Mouse (Mus musculus) monocyte, adult 5-6 weeks (primary cell): ENCODE measurements around the gene Vps16. TPM values are rescaled to one million over a fixed set of nuclear protein-coding genes. Genes with fewer than 3 reads are reported as not detected.

Experiments
- ATAC-seq: fragments of 153-309, 156-312 bp; replicated peaks from 2 replicates; pipeline ENCODE4 v1.8.0; 2017; ENCODE audit warnings: mild to moderate bottlenecking; ENCODE audit not compliant: low TSS enrichment, insufficient number of reproducible peaks, severe bottlenecking, poor library complexity, low FRiP score
- total RNA-seq: library from RNA; stranded (forward); fragments of 200-1000, 200-491, 200-594 nt; gene quantifications from 3 replicates; pipeline ENCODE4 v1.2.3, GENCODE M21; 2017

Vps16 gene
- total RNA-seq, 1 experiment from 2014 or later, result 199 TPM

DNA sequence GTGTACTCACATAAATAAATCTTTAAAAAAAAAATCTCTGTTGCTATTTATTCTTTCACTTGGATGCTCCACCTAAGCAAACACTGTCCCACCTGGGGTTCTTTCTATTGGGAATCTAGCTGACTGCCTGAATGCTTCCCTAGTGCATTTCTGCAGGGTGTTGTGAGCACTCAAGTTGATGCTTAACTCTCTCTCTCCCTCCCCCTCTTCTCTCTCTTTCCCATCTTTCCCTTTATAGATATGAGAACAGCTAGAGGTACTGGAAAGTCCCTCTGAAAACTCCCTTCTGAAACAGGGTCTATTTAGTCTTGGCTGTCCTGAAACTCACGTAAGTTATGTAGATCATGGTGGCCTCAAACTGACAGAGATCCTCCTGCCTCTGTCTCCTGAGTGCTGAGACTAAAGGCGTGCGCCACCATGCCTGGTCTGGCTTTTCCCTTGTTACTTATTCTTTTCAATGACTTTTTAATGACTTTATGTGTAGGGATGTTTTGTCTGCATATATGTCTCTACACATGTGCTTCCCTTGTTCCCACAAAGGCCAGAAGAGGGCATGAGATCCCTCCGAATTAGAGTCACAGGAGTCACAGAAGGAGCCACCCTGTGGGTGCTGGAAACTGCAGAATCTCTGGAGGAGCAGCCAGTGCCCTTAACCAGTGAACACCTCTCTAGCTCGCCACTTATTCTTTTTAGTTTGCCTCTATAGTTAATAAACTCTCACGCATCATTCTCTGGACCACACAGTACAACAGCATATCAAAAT lies 9.9 kb upstream of the Vps16 start:
- ATAC-seq, result no peak

DNA sequence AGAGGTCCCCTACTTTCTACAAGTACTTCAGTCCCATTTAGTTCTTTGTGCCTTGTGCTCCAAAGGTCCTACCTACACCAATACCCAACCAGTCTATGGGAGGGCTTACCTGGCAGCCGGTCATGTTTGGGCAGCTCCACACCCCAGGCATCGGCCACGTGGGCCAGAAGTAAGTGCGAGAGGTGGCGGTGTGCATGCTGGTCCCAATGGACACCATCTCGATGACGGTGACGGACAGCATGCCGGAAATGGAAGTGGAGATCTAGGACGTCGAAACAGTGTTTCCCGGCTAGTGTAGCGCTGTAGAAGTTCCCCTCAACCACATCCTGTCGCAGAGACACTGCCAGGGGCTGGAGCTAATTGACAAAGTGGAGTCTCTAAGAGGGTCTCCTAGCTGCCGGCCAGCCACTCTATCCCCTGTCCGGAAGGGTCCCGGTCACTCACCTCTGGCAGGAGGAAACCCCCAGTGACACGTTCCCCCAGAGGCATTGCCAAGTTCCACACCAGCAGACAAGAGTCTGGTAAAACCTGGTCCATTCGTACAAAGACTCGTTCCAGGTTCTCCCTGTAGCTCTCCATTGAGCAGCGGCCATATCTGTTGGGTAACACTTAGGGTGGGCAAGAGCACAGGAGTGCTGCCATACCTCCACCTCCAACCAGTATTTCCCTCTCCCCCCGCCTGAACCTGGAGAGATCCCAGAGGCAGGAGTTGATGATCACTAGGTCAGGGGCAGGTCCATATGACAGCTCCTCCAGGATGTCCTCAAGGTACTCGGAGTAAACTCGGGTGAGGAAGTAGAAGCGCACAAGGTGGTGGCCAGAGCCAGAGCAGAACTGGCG lies 2.1 kb upstream of the Vps16 start:
- ATAC-seq, result no peak

DNA sequence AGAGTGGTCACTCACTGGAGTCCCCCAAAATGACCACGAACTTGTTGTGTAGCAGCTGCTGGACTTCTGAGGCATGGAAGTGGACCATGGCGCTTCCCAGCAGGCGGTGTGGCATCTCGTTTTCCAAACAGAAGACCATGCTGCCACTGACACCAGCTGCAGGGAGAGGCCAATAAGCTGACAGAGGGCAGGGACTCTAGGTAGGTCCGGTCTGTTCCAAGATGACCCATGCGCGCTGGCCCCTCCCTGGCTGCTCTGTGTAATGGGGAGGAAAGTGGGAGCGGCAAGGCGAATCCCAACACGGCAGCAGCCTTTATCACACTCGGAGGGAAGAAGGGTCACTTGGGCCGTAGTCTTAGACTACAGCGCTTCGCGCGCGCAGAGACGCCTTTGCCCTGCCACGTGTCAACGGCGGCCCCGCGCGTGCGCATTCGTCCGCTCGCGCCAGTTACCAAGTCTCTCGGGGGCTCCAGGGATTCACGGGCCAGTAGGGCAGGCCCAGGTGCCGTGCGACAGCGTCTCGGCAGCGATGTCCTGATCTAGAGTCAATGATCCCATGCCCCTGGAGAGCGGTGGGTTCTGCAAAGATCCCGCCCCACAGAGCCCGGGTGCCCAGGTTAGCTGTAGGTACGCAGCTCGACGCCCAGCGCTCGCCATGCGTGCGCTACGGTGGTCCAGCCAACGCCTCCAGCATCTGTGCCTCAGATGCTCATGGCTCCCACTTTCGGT lies 578 bp upstream of the Vps16 start:
- ATAC-seq, result peak; percentile 3; the same call in 1 of the 2 replicates

DNA sequence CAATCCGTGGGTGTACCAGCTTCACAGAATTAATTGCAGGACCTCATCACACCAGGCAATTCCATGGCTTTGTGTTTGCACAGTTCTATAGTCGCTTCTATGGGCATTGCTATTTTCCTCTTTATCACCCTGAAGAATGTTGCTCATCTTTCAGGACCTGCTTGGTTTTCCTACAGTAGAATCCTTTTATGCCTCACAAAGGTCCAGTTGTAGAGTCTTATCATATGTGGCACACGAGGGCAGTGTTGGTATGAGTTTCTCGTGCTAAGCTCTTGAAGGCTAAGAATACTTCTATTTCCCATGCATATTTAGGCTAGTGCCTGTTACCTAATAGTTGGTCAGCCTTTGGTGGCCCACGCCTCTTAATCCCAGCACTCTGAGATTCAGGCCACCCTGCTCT lies 973 bp downstream of the Vps16 start:
- ATAC-seq, result no peak

DNA sequence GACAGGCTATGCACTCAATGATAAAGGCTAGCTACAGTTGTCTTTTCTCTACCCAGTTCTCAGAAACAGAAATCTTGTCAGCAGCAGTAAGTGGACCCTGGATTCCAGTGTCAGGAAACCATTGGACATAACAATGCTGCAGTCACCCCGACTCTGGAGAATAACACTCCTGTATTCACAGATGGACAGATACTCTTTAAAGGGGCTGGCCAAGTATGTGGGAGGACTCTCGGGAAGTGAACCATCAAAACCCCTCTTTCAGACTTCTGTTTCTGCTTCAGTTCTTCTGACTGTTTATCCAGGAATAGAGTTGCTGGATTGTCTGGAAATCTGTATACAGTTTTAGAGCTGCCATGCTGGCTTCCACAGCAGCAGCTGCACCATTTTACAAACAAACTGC lies 5.7 kb downstream of the Vps16 start:
- ATAC-seq, result no peak

DNA sequence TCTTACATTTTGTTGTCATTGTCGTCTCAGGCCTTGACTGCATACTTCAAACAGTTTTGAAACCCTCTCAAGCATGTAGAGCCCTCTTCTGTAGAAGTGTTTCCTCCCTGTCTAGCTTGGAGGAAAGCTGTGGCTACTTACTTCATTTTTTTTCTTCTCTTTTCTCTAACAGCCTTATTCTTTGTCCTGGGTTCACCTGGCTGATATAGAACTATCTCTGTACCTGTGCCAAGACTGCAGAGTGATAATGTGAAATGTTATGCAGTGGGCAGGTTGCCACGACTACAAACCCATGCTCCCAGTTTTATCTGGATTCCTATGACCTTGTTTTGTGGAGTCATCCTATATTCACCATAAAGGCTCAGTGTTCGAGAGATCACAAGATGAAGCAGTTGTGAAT lies 6.3 kb downstream of the Vps16 start:
- no peak for ATAC-seq

DNA sequence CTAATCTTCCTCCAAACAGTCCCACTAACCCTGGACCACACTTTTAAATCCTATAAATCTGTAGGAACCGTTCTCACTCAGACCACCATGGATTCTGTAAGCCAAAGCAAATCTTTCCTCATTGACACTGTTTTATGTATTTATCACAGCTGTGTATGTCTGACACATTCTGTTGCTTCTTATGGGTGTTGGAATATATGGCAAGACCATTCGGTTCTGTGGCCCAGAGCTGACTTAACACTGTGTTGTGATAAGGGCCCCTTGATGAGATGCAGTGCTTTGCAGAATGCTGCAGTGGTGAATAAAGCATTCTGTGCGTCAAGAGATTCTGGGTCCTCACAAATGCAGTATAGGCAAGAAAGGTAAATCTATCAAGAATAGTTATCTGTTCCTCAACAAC lies 8.0 kb downstream of the Vps16 start:
- no peak for ATAC-seq

DNA sequence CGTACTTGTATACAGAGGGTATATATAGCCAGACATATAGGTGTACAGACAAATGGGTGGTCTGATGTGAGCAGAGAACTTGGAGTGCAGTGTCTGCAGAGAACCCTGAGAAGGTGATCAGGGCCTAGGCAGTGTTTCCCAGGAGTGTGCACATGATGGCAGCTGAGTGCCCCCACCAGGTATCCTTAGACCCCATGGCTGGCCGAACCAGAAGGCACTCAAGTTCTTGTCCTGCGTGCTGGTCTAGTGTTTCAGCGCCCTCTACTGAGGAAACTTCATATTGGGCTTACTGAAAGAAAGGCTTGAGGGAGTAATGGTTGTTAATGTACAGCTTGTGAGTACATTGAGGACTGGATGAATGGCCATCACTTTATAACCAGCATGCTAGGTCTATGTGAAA lies 9.0 kb downstream of the Vps16 start:
- ATAC-seq, result peak; percentile 59; the same call in 1 of the 2 replicates

DNA sequence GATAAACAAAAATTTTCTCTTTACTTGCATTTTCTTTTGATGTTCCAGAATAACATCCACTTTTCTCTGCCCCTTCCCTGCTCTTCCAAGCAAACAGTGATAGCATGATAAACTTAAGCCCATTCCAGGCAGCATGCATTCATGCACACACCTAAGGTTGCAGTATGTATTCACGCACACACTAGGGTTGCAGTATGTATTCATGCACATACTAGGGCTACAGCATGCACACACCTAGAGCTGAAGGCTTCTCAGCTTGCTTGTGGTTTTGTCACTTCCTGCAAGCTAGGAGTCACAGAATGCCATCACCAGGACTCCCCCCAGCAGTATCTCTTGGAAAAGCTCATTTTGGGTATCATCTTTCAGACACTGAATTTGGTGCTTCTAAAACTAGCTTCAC lies 12.6 kb downstream of the Vps16 start:
- ATAC-seq, result no peak

DNA sequence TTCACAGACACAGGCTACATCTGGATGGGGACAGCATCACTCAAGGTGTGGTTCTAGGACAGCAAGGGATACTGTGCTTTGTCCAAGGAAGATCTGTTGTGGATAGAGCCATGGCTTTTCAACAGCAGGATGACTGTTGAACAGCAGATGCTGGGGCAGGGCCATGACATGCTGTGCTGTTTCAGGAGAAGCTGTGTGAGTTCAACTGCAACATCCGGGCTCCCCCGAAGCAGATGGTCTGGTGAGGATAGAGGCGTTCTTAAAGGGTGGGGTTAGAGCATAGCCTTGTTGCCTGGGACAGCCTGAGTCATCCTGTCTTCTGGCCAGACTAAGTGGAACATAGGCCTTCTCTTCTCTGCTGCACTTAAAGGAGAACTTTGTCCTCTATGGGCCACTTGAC lies 14.7 kb downstream of the Vps16 start:
- ATAC-seq, result no peak

DNA sequence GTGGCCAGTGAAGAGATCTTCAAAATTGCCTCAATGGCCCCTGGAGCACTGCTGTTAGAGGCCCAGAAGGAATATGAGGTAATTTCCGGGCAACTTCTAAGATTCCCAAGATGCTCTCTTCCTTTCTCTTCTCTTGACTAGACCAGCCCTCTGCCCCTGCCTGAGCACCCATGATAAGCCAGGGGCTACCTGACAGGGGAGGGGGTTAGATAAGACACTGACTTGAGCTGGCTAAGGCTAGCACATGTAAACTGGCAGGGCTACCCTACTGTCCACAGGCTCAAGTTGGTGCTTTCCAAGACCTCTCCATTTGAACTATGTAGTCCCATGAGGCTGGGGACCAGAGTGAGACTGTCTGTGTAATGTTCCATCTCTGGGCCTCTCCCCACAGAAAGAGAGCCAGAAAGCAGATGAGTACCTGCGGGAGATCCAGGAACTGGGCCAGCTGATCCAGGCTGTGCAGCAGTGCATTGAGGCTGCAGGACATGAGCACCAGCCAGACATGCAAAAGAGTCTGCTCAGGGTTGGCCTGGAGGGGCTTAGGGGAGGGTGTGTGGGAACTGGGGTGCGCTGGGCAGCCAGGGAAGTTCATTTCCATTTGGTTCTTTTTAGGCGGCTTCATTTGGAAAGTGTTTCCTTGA lies 15.8 kb downstream of the Vps16 start:
- no peak for ATAC-seq

DNA sequence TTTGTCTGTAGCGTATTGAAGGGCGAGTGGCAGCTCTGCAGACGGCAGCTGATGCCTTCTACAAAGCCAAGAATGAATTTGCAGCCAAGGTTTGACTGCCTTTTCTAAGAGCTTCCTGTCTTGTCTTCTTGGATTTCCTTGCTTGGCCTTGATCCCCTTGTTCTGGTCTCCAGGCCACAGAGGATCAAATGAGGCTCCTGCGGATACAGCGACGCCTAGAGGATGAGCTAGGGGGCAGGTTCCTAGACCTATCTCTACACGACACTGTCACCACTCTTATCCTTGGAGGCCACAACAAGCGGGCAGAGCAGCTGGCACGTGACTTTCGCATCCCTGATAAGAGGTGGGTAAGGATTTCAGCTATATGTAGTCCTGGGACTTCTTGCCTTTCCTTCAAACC lies 18.0 kb downstream of the Vps16 start:
- no peak for ATAC-seq

DNA sequence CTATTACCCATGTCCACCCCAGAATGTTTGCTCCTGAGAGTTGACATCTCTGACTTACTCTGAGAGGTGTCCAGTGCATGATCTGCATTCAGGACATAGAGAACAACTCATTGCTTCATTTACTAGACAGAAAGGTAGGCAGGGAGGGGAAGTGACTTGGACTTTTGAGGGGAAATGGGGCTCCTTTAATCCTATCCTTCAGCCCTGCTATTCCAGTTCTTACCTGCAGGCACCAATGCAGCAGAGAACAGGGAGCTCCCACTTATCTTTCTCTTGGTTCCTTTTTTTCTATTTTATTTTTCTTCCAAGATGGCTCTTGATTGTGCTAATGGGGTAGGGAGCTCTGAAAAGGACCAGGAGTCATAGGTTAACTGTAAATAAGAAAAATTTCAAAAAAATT lies 24.3 kb downstream of the Vps16 start:
- ATAC-seq, result no peak

DNA sequence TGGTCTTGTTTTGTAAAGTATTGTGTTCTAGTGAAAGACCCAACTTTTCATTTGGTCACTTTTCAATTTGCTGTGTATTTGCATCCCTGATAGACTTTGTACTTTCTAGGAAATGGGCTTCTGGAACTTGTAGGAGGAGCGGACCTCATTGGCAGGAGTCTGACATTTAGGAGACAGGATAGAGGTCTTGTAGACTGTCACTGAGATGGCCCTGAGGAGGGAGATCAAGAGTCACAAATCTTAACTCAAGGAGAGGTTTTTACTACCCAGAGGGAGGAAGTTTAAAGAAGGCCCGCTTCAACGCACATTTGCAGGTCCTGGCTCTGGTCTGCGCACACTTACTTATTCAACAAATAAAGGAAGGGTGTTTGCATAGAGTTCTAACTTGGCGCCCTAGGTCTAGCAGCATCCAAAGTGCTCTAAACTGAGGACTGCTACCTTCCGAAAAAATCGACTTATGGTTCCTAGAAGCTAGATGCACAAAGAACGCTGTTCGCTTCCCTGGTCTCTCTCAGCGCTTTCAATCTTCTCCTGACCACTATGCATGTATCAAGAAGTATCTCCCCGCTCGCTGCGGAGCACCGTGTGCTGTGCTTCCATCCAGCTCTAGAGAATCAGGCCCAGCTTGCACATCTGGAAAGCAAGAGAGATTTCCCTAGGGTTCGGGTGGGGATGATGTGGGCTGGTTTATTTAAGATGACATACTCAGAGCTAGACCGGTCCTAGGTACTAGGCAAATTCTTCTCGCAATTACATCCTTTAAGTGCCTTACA lies 25.1 kb downstream of the Vps16 start:
- ATAC-seq, result no peak

DNA sequence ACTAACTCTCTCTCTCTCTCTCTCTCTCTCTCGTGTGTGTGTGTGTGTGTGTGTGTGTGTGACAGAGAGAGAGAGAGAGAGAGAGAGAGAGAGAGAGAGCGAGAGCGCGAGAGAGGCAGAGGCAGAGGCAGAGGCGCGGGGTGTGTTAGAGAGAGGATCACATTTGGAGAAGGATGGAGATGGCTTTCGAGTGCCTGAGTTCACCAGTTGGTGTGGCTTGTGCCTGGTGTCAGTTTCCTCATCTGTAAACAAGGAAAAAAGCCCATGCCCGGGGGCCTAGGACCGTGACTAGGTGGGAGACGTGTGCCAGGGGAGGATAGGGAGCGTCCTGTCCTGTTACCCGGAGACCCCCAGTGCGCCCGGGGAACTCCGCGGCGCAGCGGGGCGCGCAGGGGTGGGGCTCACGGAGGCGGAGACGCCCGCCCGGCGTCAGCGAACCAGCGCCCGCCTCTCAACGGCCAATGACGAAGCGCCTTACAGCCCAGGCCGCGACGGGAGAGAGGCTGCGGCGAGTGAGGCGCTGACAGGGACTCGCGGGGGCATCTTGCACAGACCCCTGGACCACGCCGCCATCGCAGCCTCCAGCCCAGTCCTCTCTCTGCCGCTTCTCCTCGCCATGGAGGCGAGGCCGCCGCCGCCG lies 25.8 kb downstream of the Vps16 start, which contains the start of gene Ptpra:
Ptpra (plus strand) TSS at position 485 of the 640 bp plus-strand sequence.
- ATAC-seq, result peak; percentile 91

DNA sequence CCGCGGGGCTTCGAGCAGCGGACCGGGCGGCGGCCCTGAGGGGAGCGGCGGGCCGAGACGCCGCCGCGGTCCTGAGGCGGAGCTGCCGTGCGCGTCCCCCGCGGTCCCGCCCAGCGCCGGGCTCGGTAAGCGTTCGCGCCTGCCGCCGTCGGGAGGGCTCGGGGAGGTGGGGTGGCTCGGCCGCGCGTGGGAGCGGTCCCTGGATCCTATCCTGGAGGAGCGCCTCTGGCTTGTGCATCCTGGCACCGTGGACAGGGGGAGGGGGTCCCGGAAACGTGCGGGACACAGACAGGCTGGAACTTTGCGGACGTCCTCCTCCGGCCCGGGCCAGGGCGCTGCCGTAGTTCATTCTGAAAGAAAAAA lies 26.3 kb downstream of the Vps16 start:
- ATAC-seq, result peak; percentile 41; the same call in 1 of the 2 replicates

DNA sequence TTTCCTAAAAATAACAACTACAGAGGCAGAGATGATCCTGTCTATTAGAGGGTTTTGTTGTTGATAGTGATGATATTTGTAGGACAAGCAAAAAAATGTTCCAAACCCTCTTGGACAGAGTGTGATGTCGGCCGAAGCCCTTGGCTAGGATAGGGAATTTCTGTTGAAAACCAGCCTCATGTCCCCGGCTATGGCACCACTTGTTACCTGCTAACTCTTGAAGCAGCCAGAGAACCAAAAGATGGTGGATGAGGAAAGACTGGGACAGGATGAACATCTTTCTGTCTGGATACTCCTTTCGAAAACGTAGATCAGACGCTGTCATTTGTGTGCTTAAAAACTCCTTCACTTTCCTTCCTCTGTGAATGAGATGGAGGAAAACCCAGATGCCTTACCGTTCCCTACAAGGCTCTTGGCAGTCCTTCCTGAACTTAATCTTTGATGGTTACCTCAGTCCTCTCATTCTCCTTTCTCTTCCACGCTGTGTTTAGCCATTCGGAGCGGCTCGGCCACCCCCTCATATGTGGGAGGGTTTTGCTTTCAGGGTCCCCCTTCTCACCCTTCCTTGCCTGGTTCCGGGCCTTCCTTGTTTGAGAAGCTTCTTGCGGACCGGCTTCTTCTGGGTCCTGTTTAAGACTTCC lies 27.1 kb downstream of the Vps16 start:
- no peak for ATAC-seq
